Mouse (Mus musculus) stomach, embryonic 14.5 days (tissue): ENCODE measurements around the gene Itgb2l. TPM values are rescaled to one million over a fixed set of nuclear protein-coding genes. Genes with fewer than 3 reads are reported as not detected.

Experiments
- ATAC-seq: fragments of 200-750 bp; cut with Nextera tagmentation; 2 replicates; pipeline ENCODE4 v1.8.0; 2017; ENCODE audit warnings: low read depth, moderate TSS enrichment; ENCODE audit not compliant: insufficient number of reproducible peaks, insufficient read depth, low FRiP score
- H3K27ac ChIP-seq: fragments of 300-500 bp; sonication (generic); 2 replicates; pipeline ENCODE4 v1.5.1; 2014; ENCODE audit warnings: mild to moderate bottlenecking, low read length, moderate library complexity, mixed read lengths
- H3K27me3 ChIP-seq: fragments of 300-500 bp; sonication (generic); 2 replicates; pipeline ENCODE4 v1.6.1; 2014; ENCODE audit warnings: low read length, control low read depth, mixed read lengths; ENCODE audit not compliant: control insufficient read depth, insufficient read depth
- H3K36me3 ChIP-seq: fragments of 300-500 bp; sonication (generic); 2 replicates; pipeline ENCODE4 v1.6.1; 2014; ENCODE audit warnings: mild to moderate bottlenecking, control low read depth, low read length, moderate library complexity, mixed read lengths; ENCODE audit not compliant: control insufficient read depth, insufficient read depth
- H3K4me1 ChIP-seq: fragments of 300-500 bp; sonication (generic); 2 replicates; pipeline ENCODE4 v1.6.1; 2014; ENCODE audit warnings: low read length, control low read depth, mixed read lengths; ENCODE audit not compliant: control insufficient read depth, insufficient read depth
- H3K4me2 ChIP-seq: fragments of 300-500 bp; sonication (generic); replicated peaks from 2 replicates; pipeline ENCODE4 v1.6.1; 2014; ENCODE audit warnings: low read depth, low read length, control low read depth
- H3K4me3 ChIP-seq: fragments of 300-500 bp; sonication (generic); 2 replicates; pipeline ENCODE4 v1.5.1; 2014; ENCODE audit warnings: low read depth, low read length, control low read depth
- H3K9ac ChIP-seq: fragments of 300-500 bp; sonication (generic); replicated peaks from 2 replicates; pipeline ENCODE4 v1.6.1; 2014; ENCODE audit warnings: low read depth, mild to moderate bottlenecking, control low read depth, low read length, moderate library complexity, mixed read lengths
- H3K9me3 ChIP-seq: fragments of 300-500 bp; sonication (generic); 2 replicates; pipeline ENCODE4 v1.6.1; 2016; ENCODE audit warnings: low read depth, low read length, control low read depth; ENCODE audit not compliant: control insufficient read depth
- WGBS: fragments of 180-500 bp; shearing (Covaris S2); extraction: QIAGEN DNeasy Blood & Tissue Kit; methylation state at CpG from one replicate; pipeline ENCODE4 v1.1.7; 2014; 5-methylcytosine and 5-hydroxymethylcytosine counted together
- polyA plus RNA-seq: library from polyadenylated mRNA; unstranded; fragments of >200 nt; fragmentation: Nextera tagmentation; extraction: Ambion mirVana; gene quantifications from 2 replicates; pipeline ENCODE4 v1.2.1, GENCODE M21; 2014

Itgb2l gene
- polyA plus RNA-seq, 1 experiment from 2014 or later: 0.90 TPM

GRCm38 (mm10) chr16:96406312-96406711 is 37.1 kb downstream of the Itgb2l start:
- no peaks in the 10 kb centered on the region for H3K9me3 ChIP-seq
- no peak overlapping the region for H3K27ac ChIP-seq
- H3K4me2 ChIP-seq: no peak overlapping the region
- no peaks in the 10 kb centered on the region for H3K36me3 ChIP-seq
- H3K4me1 ChIP-seq: 0 out of 2 replicates have a peak, but pooled peaks cover 6% of the 10 kb centered on the region
- H3K4me3 ChIP-seq: no peak overlapping the region
- no peaks in the 10 kb centered on the region for H3K27me3 ChIP-seq
- ATAC-seq: no peak
- whole genome bisulfite sequencing: 53% methylated on average over 4 of the region's 4 CpGs
- no peak overlapping the region for H3K9ac ChIP-seq

GRCm38 (mm10) chr16:96402294-96402693 is 41.1 kb downstream of the Itgb2l start:
- Histone ChIP-seq H3K9ac (no peak overlapping the region), H3K4me2 (no peak overlapping the region), H3K4me1 (no peaks in the 10 kb centered on the region), H3K27me3 (no peaks in the 10 kb centered on the region), H3K27ac (no peak overlapping the region), H3K36me3 (no peaks in the 10 kb centered on the region), H3K4me3 (no peak overlapping the region), H3K9me3 (no peaks in the 10 kb centered on the region)
- 57% methylated on average over 6 of the region's 6 CpGs for WGBS
- ATAC-seq: no peak

GRCm38 (mm10) chr16:96400046-96400445 is 43.4 kb downstream of the Itgb2l start:
- Histone ChIP-seq H3K27me3 (no peaks in the 10 kb centered on the region), H3K4me2 (no peak overlapping the region), H3K4me3 (no peak overlapping the region), H3K9ac (no peak overlapping the region), H3K4me1 (no peaks in the 10 kb centered on the region), H3K9me3 (no peaks in the 10 kb centered on the region), H3K27ac (no peak overlapping the region), H3K36me3 (no peaks in the 10 kb centered on the region)
- 76% methylated on average over 4 of the region's 4 CpGs for WGBS
- ATAC-seq: no peak

GRCm38 (mm10) chr16:96398806-96399205 is 44.6 kb downstream of the Itgb2l start:
- no peak overlapping the region for H3K27ac ChIP-seq
- no peaks in the 10 kb centered on the region for H3K4me1 ChIP-seq
- ATAC-seq: no peak
- no peak overlapping the region for H3K4me2 ChIP-seq
- 63% methylated on average over 3 of the region's 3 CpGs for WGBS
- no peaks in the 10 kb centered on the region for H3K9me3 ChIP-seq
- H3K9ac ChIP-seq: no peak overlapping the region
- no peaks in the 10 kb centered on the region for H3K36me3 ChIP-seq
- no peaks in the 10 kb centered on the region for H3K27me3 ChIP-seq
- no peak overlapping the region for H3K4me3 ChIP-seq

GRCm38 (mm10) chr16:96396013-96396650 is 47.3 kb downstream of the Itgb2l start:
- H3K27ac ChIP-seq: no peak overlapping the region
- H3K4me3 ChIP-seq: no peak overlapping the region
- H3K4me1 ChIP-seq: no peaks in the 10 kb centered on the region
- no peak for ATAC-seq
- no peaks in the 10 kb centered on the region for H3K9me3 ChIP-seq
- H3K9ac ChIP-seq: no peak overlapping the region
- no peak overlapping the region for H3K4me2 ChIP-seq
- H3K36me3 ChIP-seq: no peaks in the 10 kb centered on the region
- H3K27me3 ChIP-seq: no peaks in the 10 kb centered on the region
- WGBS: 75% methylated on average over 9 of the region's 9 CpGs

GRCm38 (mm10) chr16:96395516-96395915 is 47.9 kb downstream of the Itgb2l start:
- no peak for ATAC-seq
- H3K4me3 ChIP-seq: no peak overlapping the region
- no peak overlapping the region for H3K4me2 ChIP-seq
- WGBS: 72% methylated on average over 4 of the region's 4 CpGs
- no peaks in the 10 kb centered on the region for H3K9me3 ChIP-seq
- H3K36me3 ChIP-seq: no peaks in the 10 kb centered on the region
- H3K27ac ChIP-seq: no peak overlapping the region
- H3K4me1 ChIP-seq: no peaks in the 10 kb centered on the region
- no peak overlapping the region for H3K9ac ChIP-seq
- no peaks in the 10 kb centered on the region for H3K27me3 ChIP-seq

GRCm38 (mm10) chr16:96391070-96391469 is 52.3 kb downstream of the Itgb2l start:
- Histone ChIP-seq H3K4me1 (no peaks in the 10 kb centered on the region), H3K4me2 (no peak overlapping the region), H3K27me3 (no peaks in the 10 kb centered on the region), H3K36me3 (no peaks in the 10 kb centered on the region), H3K27ac (no peak overlapping the region), H3K9me3 (no peaks in the 10 kb centered on the region), H3K9ac (no peak overlapping the region), H3K4me3 (no peak overlapping the region)
- ATAC-seq: no peak

GRCm38 (mm10) chr16:96388481-96388880 is 54.9 kb downstream of the Itgb2l start:
- no peak for ATAC-seq
- no peaks in the 10 kb centered on the region for H3K9me3 ChIP-seq
- no peak overlapping the region for H3K4me2 ChIP-seq

More at GRCm38 (mm10) chr16:96388481-96388880, 54.9 kb downstream of the Itgb2l start:
- Histone ChIP-seq H3K9ac (no peak overlapping the region), H3K36me3 (no peaks in the 10 kb centered on the region), H3K4me1 (no peaks in the 10 kb centered on the region), H3K27me3 (no peaks in the 10 kb centered on the region), H3K27ac (no peak overlapping the region), H3K4me3 (no peak overlapping the region)
- 60% methylated on average over 5 of the region's 5 CpGs for WGBS
